Mouse (Mus musculus) Muller cell, postnatal 12 days (primary cell): ENCODE measurements around the gene Tsc1.

Source experiments
- DNase-seq: peaks from one replicate; pipeline ENCODE4 v3.0.0-alpha.2; 2015; ENCODE audit errors: inconsistent ontology term

Tsc1 gene

GRCm38 (mm10) chr2:28650526-28650925 lies 9.5 kb downstream of the Tsc1 start:
- DNase-seq: no peak

- no peak for DNase-seq
These were observed 12.3 kb downstream of the Tsc1 start for GRCm38 (mm10) chr2:28653351-28653750.

GRCm38 (mm10) chr2:28654295-28654694 lies 13.3 kb downstream of the Tsc1 start:
- no peak for DNase-seq

- DNase-seq: no peak
These were observed 15.2 kb downstream of the Tsc1 start for GRCm38 (mm10) chr2:28656216-28656615.

GRCm38 (mm10) chr2:28662891-28663290 lies 21.9 kb downstream of the Tsc1 start:
- DNase-seq: no peak

- no peak for DNase-seq
These were observed 24.8 kb downstream of the Tsc1 start for GRCm38 (mm10) chr2:28665818-28666217.

- DNase-seq: no peak
These were observed 30.4 kb downstream of the Tsc1 start for GRCm38 (mm10) chr2:28671438-28671837.

GRCm38 (mm10) chr2:28676005-28676404 lies 35.0 kb downstream of the Tsc1 start:
- no peak for DNase-seq

GRCm38 (mm10) chr2:28680710-28681109 lies 39.7 kb downstream of the Tsc1 start:
- no peak for DNase-seq

GRCm38 (mm10) chr2:28681718-28682117 lies 40.7 kb downstream of the Tsc1 start:
- DNase-seq: peak; percentile 86

- DNase-seq: no peak
These were observed 44.9 kb downstream of the Tsc1 start for GRCm38 (mm10) chr2:28685895-28686294.

- peak; percentile 49 for DNase-seq
These were observed 47.4 kb downstream of the Tsc1 start for GRCm38 (mm10) chr2:28688431-28688830.

- DNase-seq: no peak
These were observed 51.7 kb downstream of the Tsc1 start for GRCm38 (mm10) chr2:28692692-28693091.

- no peak for DNase-seq
These were observed 57.5 kb downstream of the Tsc1 start for GRCm38 (mm10) chr2:28698566-28698965.

GRCm38 (mm10) chr2:28699361-28700335 lies 58.6 kb downstream of the Tsc1 start, which contains the start of the genes Spaca9 and Ak8:
Gene Spaca9 (minus strand): TSS chr2:28699727.
Gene Ak8 (plus strand): TSS chr2:28700164.
- DNase-seq: peak; percentile 79

GRCm38 (mm10) chr2:28701646-28702262 lies 60.7 kb downstream of the Tsc1 start:
- DNase-seq: no peak

GRCm38 (mm10) chr2:28706106-28706636 lies 65.1 kb downstream of the Tsc1 start:
- DNase-seq: no peak

GRCm38 (mm10) chr2:28706787-28707186 lies 65.8 kb downstream of the Tsc1 start:
- DNase-seq: no peak

- peak; percentile 72 for DNase-seq
These were observed 72.0 kb downstream of the Tsc1 start for GRCm38 (mm10) chr2:28713036-28713435.

- no peak for DNase-seq
These were observed 81.4 kb downstream of the Tsc1 start for GRCm38 (mm10) chr2:28722419-28722818.

GRCm38 (mm10) chr2:28723912-28724311 lies 82.9 kb downstream of the Tsc1 start:
- DNase-seq: no peak

- no peak for DNase-seq
These were observed 86.9 kb downstream of the Tsc1 start for GRCm38 (mm10) chr2:28727786-28728404.
